Mouse (Mus musculus): ENCODE measurements around the gene Necap2. TPM values are rescaled to one million over a fixed set of nuclear protein-coding genes. Genes with fewer than 3 reads are reported as not detected.

Gene Necap2
- polyA plus RNA-seq, 1 experiment from 2014 or later = 56.8 TPM

GRCm38 (mm10) chr4:141099956-141100355 is 21.8 kb upstream of the Necap2 start:
- H3K9ac ChIP-seq = no peak overlapping the region
- H3K27ac ChIP-seq = no peak overlapping the region
- H3K9me3 ChIP-seq = no peaks in the 10 kb centered on the region
- no peak overlapping the region for H3K4me3 ChIP-seq (replicated peaks)
- no peak overlapping the region for H3K4me2 ChIP-seq
- WGBS = 76% methylated on average over 5 of the region's 5 CpGs
- H3K4me1 ChIP-seq = peaks cover 4% of the 10 kb centered on the region
- H3K27me3 ChIP-seq = no peaks in the 10 kb centered on the region
- H3K36me3 ChIP-seq (replicated peaks) = no peaks in the 10 kb centered on the region
- no peak for ATAC-seq (ENCODE audit: low FRiP score)

- 86% methylated on average over 4 of the region's 4 CpGs for WGBS
- H3K9me3 ChIP-seq = no peaks in the 10 kb centered on the region
- no peak overlapping the region for H3K4me3 ChIP-seq (replicated peaks)
- H3K27ac ChIP-seq = no peak overlapping the region
- no peak for ATAC-seq (ENCODE audit: low FRiP score)
- no peak overlapping the region for H3K9ac ChIP-seq
- no peaks in the 10 kb centered on the region for H3K27me3 ChIP-seq
- no peak overlapping the region for H3K4me2 ChIP-seq
- H3K36me3 ChIP-seq (replicated peaks) = no peaks in the 10 kb centered on the region
- peaks cover 4% of the 10 kb centered on the region for H3K4me1 ChIP-seq
Measured at GRCm38 (mm10) chr4:141098935-141099334, 20.8 kb upstream of the Necap2 start.

DNA sequence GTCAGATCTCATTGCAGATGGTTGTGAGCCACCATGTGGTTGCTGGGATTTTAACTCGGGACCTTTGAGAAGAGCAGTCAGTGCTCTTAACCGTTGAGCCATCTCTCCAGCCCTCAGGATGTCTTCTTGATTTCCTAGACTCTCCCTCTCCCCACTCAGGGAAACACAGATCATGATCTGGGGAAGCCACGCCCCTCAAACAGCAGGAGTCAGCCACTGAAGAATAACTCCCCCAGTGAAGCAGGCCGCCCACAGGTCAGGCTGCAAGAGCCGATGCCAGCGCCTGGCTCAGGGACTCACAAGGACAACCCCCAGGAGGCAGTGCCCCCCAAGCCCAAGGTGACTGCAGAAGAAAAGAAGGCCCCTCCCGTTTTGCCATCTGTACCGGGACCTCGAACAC is 18.6 kb upstream of the Necap2 start:
- no peak overlapping the region for H3K9ac ChIP-seq
- H3K27ac ChIP-seq = no peak overlapping the region
- no peaks in the 10 kb centered on the region for H3K27me3 ChIP-seq
- no peaks in the 10 kb centered on the region for H3K9me3 ChIP-seq
- H3K4me1 ChIP-seq = peaks cover 4% of the 10 kb centered on the region
- H3K36me3 ChIP-seq (replicated peaks) = no peaks in the 10 kb centered on the region
- no peak overlapping the region for H3K4me3 ChIP-seq (replicated peaks)
- H3K4me2 ChIP-seq = no peak overlapping the region
- ATAC-seq (ENCODE audit: low FRiP score) = no peak
- 17% methylated on average over 9 of the region's 9 CpGs for WGBS

- Histone ChIP-seq H3K9ac (no peak overlapping the region), H3K9me3 (no peaks in the 10 kb centered on the region), H3K27ac (no peak overlapping the region), H3K36me3 (replicated peaks) (no peaks in the 10 kb centered on the region), H3K27me3 (no peaks in the 10 kb centered on the region), H3K4me3 (replicated peaks) (no peak overlapping the region), H3K4me1 (peaks cover 4% of the 10 kb centered on the region), H3K4me2 (no peak overlapping the region)
- WGBS = 84% methylated on average over 10 of the region's 10 CpGs
- no peak for ATAC-seq (ENCODE audit: low FRiP score)
Measured at GRCm38 (mm10) chr4:141095016-141095415, 16.9 kb upstream of the Necap2 start.

DNA sequence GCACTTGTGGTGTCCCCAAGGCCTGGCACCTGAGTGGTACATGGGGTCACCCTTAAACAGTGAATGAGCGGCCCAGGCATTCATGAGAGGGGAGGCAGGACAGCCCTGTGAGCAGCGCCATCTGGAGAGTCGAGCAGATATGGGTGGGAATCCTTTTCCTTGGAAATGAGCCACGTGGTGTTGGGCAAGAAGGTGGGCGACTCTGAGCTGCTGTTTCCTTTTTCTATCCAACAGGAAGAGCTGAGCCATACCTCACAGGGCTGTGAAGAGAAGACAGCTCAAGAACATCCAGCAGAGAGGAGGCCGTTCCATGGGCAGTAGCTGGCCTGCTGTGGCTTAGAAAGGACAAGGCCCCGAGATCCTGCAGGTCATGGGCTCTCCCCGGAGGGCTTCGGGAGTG is 10.6 kb upstream of the Necap2 start:
- ATAC-seq (ENCODE audit: low FRiP score) = no peak

GRCm38 (mm10) chr4:141088033-141088432 is 9.9 kb upstream of the Necap2 start, which contains the start of gene Spata21:
Spata21 (plus strand) TSS chr4:141088333.
- Histone ChIP-seq H3K27ac (no peak within 1 kb of the TSS), H3K4me2 (no peak within 1 kb of the TSS), H3K4me1 (no peaks in the 10 kb centered on the region), H3K9me3 (no peaks in the 10 kb centered on the region), H3K9ac (no peak within 1 kb of the TSS), H3K4me3 (replicated peaks) (no peak within 1 kb of the TSS), H3K36me3 (replicated peaks) (no peaks in the 10 kb centered on the region), H3K27me3 (no peaks in the 10 kb centered on the region)
- ATAC-seq (ENCODE audit: low FRiP score) = no peak
- 72% methylated on average over 6 of the region's 6 CpGs for WGBS

More for the DNA sequence above, 10.6 kb upstream of the Necap2 start:
- Histone ChIP-seq H3K4me3 (replicated peaks) (no peak overlapping the region), H3K27ac (no peak overlapping the region), H3K9me3 (no peaks in the 10 kb centered on the region), H3K4me2 (no peak overlapping the region), H3K9ac (no peak overlapping the region), H3K36me3 (replicated peaks) (no peaks in the 10 kb centered on the region), H3K27me3 (no peaks in the 10 kb centered on the region), H3K4me1 (no peaks in the 10 kb centered on the region)
- WGBS = 72% methylated on average over 9 of the region's 9 CpGs

- H3K4me3 ChIP-seq (replicated peaks) = no peak overlapping the region
- no peaks in the 10 kb centered on the region for H3K4me1 ChIP-seq
- no peak overlapping the region for H3K27ac ChIP-seq
- H3K27me3 ChIP-seq = no peaks in the 10 kb centered on the region
- no peak for ATAC-seq (ENCODE audit: low FRiP score)
- H3K4me2 ChIP-seq = no peak overlapping the region
- H3K9ac ChIP-seq = no peak overlapping the region
- H3K36me3 ChIP-seq (replicated peaks) = no peaks in the 10 kb centered on the region
- WGBS = 80% methylated on average over 10 of the region's 10 CpGs
- H3K9me3 ChIP-seq = no peaks in the 10 kb centered on the region
Measured at GRCm38 (mm10) chr4:141086862-141087261, 8.7 kb upstream of the Necap2 start.

GRCm38 (mm10) chr4:141078510-141079137 is 467 bp upstream of the Necap2 start:
- 71% methylated on average over 18 of the region's 18 CpGs for WGBS
- peaks cover 14% of the 10 kb centered on the region; the same call in 1 of the 2 replicates for H3K36me3 ChIP-seq (replicated peaks)
- no peaks in the 10 kb centered on the region for H3K9me3 ChIP-seq
- H3K27ac ChIP-seq = no peak overlapping the region
- no peak overlapping the region for H3K4me2 ChIP-seq
- ATAC-seq (ENCODE audit: low FRiP score) = peak; percentile 42; the same call in 1 of the 2 replicates
- no peak overlapping the region for H3K9ac ChIP-seq
- H3K4me1 ChIP-seq = peaks cover 16% of the 10 kb centered on the region
- peak overlapping the region; percentile 96 for H3K4me3 ChIP-seq (replicated peaks)
- no peaks in the 10 kb centered on the region for H3K27me3 ChIP-seq

DNA sequence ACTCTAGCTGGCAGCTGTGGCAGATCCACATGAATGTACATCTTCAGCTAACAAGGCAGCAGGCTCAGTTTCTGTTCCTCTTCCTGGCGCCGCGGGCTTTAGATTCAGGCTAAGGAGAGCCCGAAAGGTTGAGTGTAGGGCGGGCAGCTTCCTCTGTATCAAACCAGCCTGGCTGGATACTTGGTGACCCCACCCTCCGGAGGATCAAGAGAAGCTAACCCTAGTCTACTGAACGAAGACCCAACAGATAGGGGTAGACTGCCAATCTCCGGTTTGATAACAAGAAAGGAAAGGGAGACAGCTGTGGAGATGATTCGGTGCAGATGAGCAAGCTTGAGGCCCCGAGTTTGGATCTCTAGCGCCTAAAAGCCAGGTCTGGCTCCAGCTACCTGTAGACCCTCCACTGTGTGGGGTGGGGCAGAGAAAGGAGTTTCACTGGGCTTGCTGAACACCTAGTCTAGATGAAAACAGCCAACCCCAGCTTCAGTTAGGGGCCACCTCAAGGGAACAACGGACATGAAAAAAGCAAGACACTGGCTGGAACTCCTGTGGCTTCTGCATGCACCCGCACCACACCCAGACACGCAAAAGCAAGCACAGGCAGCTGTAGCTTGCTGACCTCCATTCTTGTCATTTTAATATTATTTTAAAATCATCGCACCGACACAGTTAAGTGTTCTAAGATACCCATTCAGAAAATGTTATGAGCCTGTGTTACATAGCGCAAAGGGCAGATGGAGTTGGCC is 1.2 kb downstream of the Necap2 start:
- H3K9me3 ChIP-seq = no peaks in the 10 kb centered on the region
- no peak overlapping the region for H3K27ac ChIP-seq
- peaks cover 16% of the 10 kb centered on the region for H3K4me1 ChIP-seq
- H3K4me3 ChIP-seq (replicated peaks) = peak overlapping the region; percentile 96
- H3K27me3 ChIP-seq = no peaks in the 10 kb centered on the region
- H3K4me2 ChIP-seq = peak overlapping the region; percentile 99
- ATAC-seq (ENCODE audit: low FRiP score) = no peak
- peaks cover 31% of the 10 kb centered on the region for H3K36me3 ChIP-seq (replicated peaks)
- peak overlapping the region; percentile 93 for H3K9ac ChIP-seq
- 85% methylated on average over 17 of the region's 17 CpGs for whole genome bisulfite sequencing

GRCm38 (mm10) chr4:141074109-141074508 is 4.0 kb downstream of the Necap2 start:
- Histone ChIP-seq H3K9ac (no peak overlapping the region), H3K4me3 (replicated peaks) (no peak overlapping the region), H3K27me3 (no peaks in the 10 kb centered on the region), H3K9me3 (no peaks in the 10 kb centered on the region), H3K27ac (no peak overlapping the region), H3K36me3 (replicated peaks) (peaks cover 57% of the 10 kb centered on the region), H3K4me2 (no peak overlapping the region), H3K4me1 (peaks cover 16% of the 10 kb centered on the region)
- 91% methylated on average over 4 of the region's 4 CpGs for WGBS
- no peak for ATAC-seq (ENCODE audit: low FRiP score)

DNA sequence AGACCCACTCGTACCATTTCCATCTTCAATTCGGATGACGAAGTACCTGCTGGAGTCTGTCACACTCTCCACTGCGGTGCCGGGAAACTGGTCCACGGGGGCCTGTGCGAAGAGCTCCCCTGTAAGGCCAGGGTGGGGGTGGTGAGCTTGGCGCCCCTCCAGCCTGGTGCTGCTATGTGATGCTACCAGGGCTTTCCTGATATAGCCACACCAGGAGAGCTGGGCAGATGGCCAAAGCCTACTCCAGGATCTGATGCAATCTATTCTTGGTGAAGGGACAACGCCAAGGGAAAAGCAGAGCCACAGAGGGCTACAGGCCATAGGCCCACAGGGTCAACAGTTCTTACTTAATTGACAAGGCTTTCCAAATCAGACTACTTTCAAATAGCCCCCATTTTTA is 4.5 kb downstream of the Necap2 start:
- Histone ChIP-seq H3K36me3 (replicated peaks) (peaks cover 61% of the 10 kb centered on the region), H3K27ac (no peak overlapping the region), H3K4me1 (peaks cover 16% of the 10 kb centered on the region), H3K27me3 (no peaks in the 10 kb centered on the region), H3K9ac (no peak overlapping the region), H3K9me3 (no peaks in the 10 kb centered on the region), H3K4me3 (replicated peaks) (no peak overlapping the region), H3K4me2 (no peak overlapping the region)
- no peak for ATAC-seq (ENCODE audit: low FRiP score)
- WGBS = 95% methylated on average over 9 of the region's 9 CpGs

- no peak overlapping the region for H3K9ac ChIP-seq
- H3K4me1 ChIP-seq = peaks cover 14% of the 10 kb centered on the region
- no peak overlapping the region for H3K4me2 ChIP-seq
- no peak for ATAC-seq (ENCODE audit: low FRiP score)
- H3K4me3 ChIP-seq (replicated peaks) = no peak overlapping the region
- no peak overlapping the region for H3K27ac ChIP-seq
- H3K9me3 ChIP-seq = no peaks in the 10 kb centered on the region
- peaks cover 73% of the 10 kb centered on the region for H3K36me3 ChIP-seq (replicated peaks)
- no peaks in the 10 kb centered on the region for H3K27me3 ChIP-seq
- WGBS = 94% methylated on average over 11 of the region's 11 CpGs
Measured at GRCm38 (mm10) chr4:141072502-141072901, 5.7 kb downstream of the Necap2 start.

GRCm38 (mm10) chr4:141069731-141070130 is 8.4 kb downstream of the Necap2 start:
- H3K9ac ChIP-seq = no peak overlapping the region
- H3K27ac ChIP-seq = no peak overlapping the region
- ATAC-seq (ENCODE audit: low FRiP score) = no peak
- H3K36me3 ChIP-seq (replicated peaks) = peaks cover 87% of the 10 kb centered on the region
- no peak overlapping the region for H3K4me3 ChIP-seq (replicated peaks)
- H3K4me1 ChIP-seq = no peaks in the 10 kb centered on the region
- 67% methylated on average over 4 of the region's 4 CpGs for WGBS
- H3K4me2 ChIP-seq = no peak overlapping the region
- H3K9me3 ChIP-seq = no peaks in the 10 kb centered on the region
- H3K27me3 ChIP-seq = no peaks in the 10 kb centered on the region

All from forebrain, embryonic 12.5 days (tissue).